Mouse (Mus musculus) layer of hippocampus, adult 2 months (tissue): Measurements from ENCODE around the gene Olfr130. TPM values are rescaled to one million over a fixed set of nuclear protein-coding genes. Genes with fewer than 3 reads are reported as not detected.

ENCODE experiments used
- DNase-seq, 2 experiments: peaks; one replicate each; pipeline ENCODE4 v3.0.0; 2022; ENCODE audit warnings: low spot score in 2 of 2
- H3K27ac ChIP-seq: fragments of 200-600 bp; 2 replicates; pipeline ENCODE4 v1.8.1; 2022
- H3K4me3 ChIP-seq: fragments of 200-600 bp; 2 replicates; pipeline ENCODE4 v1.8.1; 2022; ENCODE audit warnings: mild to moderate bottlenecking
- CTCF ChIP-seq: fragments of 200-600 bp; conservative IDR thresholded peaks from 2 replicates; pipeline ENCODE4 v1.8.1; 2022; ENCODE audit warnings: antibody characterized with exemption, mild to moderate bottlenecking, moderate library complexity
- long read RNA-seq, 2 experiments: library from polyadenylated mRNA; stranded (forward); transcript quantifications; one replicate each; pipeline ENCODE4 v2.0.0; 2021; ENCODE audit warnings: borderline mapping rate in 2 of 2
- total RNA-seq, 2 experiments: library from RNA; stranded (reverse); gene quantifications; 2 replicates each; pipeline ENCODE4 v1.2.3; 2021

The Olfr130 gene
- not detected for total RNA-seq
- long read RNA-seq, experiment 1: 0 reads
- long read RNA-seq, experiment 2: 0 reads

DNA sequence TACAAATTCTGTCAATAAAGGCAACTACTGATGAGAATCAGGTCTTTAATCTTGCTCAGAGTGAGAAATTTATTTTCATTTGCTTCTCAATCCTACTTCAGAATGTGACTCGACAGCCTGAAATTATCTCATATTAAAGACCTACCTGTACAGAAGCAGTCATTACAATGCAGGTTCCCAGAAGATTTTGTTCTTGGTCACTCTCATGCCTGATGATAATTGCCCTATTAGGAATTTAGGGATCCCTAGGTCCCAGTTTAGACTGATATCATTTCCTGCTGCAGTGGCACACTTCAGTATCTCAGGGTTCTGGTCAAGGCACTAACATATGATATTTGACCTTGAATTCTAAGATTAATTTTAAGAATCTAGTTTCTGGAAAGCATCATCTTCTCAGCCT, at the start of gene Olfr130:
Gene Olfr130, plus strand, starts transcription at position 301 of the 400 bp plus-strand sequence.
- no peak within 1 kb of the TSS for H3K4me3 ChIP-seq
- TF ChIP-seq CTCF: no peak

DNA sequence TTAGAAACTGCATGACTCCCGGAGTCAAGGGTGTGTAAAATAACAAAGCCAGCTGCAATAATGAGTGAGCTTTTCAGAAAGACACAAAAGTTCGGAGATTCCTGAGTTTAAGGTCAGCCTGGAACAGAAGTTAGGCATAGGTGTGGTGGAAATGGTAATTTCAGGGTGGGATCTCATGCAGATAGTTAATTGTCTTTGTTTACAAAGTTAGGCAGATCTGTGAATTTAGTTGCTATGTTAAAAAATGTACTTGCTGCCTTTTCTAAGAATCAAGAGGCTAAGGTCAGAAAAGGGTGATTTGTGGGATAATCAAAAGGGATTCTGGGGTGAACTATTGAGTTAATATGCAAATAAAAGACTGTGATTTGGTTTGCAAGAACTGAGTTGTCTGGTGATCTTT, 47.4 kb upstream of the Olfr130 start:
- no peak for TF ChIP-seq CTCF
- no peak overlapping the region for H3K27ac ChIP-seq
- DNase-seq: no peak
- no peak overlapping the region for H3K4me3 ChIP-seq

More for the DNA sequence above, at the start of gene Olfr130:
- no peak for DNase-seq
- H3K27ac ChIP-seq: no peak within 1 kb of the TSS

DNA sequence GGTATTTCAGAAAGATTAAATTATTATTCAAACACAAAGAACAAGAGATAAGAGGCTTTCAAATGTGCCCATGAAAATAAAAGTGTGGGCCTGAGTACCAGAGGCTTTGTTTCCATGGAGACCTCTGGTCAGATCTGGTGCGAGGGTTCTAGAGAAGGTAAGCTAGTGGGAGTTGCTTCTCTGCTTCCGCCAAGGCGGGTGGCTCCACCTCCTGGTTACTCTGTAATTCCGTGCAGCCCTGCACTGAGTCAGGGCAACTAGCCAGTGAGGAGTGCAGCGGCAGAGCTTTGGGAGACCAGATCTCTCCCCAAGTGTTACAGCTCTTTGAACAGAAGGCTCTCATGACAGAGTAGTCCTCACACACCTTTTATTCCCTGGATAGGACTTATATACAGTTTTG, 37.4 kb upstream of the Olfr130 start:
- TF ChIP-seq CTCF: no peak
- H3K27ac ChIP-seq: no peak overlapping the region
- DNase-seq: no peak
- H3K4me3 ChIP-seq: no peak overlapping the region

DNA sequence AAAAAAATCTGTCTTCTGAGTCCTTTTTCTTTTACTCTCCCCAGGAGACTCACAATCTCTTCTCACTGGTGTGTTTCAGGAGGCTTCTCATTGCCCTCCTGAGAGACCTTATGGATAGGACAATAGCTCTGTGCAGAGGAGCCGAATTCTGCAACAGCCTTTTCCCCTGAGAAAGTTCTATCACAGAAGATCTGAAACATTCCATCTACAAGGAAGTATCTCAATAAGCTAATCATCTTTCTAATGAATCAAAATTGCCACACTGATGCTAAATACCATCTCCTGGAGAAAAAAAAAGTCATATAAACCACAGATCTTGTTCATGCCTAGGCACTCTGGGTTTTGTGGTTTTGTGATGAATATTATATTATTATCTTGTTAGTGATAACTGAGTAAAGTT, 3.7 kb upstream of the Olfr130 start, which contains the start of gene Olfr129:
Gene Olfr129, minus strand, starts transcription at position 101 of the 400 bp plus-strand sequence.
- Histone ChIP-seq H3K4me3 (no peak within 1 kb of the TSS), H3K27ac (no peak within 1 kb of the TSS)
- TF ChIP-seq CTCF: no peak
- no peak for DNase-seq

DNA sequence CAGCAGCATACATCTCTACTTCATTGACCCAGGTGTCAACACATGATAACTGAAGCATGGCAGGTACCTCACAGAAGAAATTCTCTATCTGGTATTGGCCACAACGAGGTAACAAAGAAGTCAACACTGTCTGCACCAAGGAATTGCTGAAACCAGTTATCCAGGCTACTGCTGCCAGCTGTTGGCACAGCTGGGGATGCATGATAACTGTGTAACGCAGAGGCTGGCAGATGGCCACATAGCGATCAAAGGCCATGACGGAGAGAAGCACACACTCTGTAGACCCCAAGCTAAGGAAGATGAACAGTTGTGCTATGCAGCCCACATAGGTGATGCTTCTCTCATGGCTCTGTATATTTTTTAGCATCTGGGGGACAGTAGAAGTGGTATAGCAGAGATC, 18.6 kb downstream of the Olfr130 start:
- TF ChIP-seq CTCF: no peak
- DNase-seq: no peak
- no peak overlapping the region for H3K27ac ChIP-seq
- no peak overlapping the region for H3K4me3 ChIP-seq

DNA sequence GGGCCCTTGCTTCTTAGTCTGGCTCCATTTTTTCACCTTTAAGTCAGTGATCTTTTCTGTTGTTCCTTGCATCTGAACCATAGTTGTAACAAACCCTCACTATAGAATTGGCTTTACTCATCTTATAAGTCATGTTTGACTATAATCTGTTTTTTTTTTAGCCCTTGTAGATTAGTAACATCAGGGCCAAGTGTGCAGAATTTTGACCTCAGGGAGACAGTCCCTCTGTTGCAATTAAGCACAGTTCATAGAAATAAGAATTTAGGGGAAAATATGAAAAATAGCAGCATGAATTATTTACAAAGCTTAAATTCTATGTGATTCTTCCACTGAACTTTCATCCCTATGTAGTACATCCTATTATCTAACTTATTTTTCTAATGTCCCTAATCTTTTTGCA, 24.9 kb downstream of the Olfr130 start, which contains the start of gene Olfr131:
Gene Olfr131, minus strand, starts transcription at position 101 of the 400 bp plus-strand sequence.
- no peak for TF ChIP-seq CTCF
- H3K4me3 ChIP-seq: no peak within 1 kb of the TSS
- H3K27ac ChIP-seq: no peak within 1 kb of the TSS
- DNase-seq: no peak

Other genes with a start within 250 kb of the Olfr130 start
- gene Olfr125, start 231.0 kb upstream of the Olfr130 start, total RNA-seq: not detected
- gene Olfr126, start 216.4 kb upstream of the Olfr130 start, total RNA-seq: not detected
- gene Olfr127, start 163.5 kb upstream of the Olfr130 start, total RNA-seq: not detected
- not detected for gene Olfr128, start 143.4 kb upstream of the Olfr130 start, total RNA-seq
- gene Olfr761, start 110.8 kb upstream of the Olfr130 start, total RNA-seq: not detected
- gene Olfr129, start 3.8 kb upstream of the Olfr130 start, total RNA-seq: not detected
- gene Olfr131, start 24.8 kb downstream of the Olfr130 start, total RNA-seq: not detected
- gene Olfr132, start 70.6 kb downstream of the Olfr130 start, total RNA-seq: not detected
- not detected for gene Olfr133, start 81.4 kb downstream of the Olfr130 start, total RNA-seq
- not detected for gene Olfr134, start 107.5 kb downstream of the Olfr130 start, total RNA-seq
- gene Olfr135, start 140.4 kb downstream of the Olfr130 start, total RNA-seq: not detected
- not detected for gene Olfr138, start 197.1 kb downstream of the Olfr130 start, total RNA-seq
- gene Olfr137, start 243.6 kb downstream of the Olfr130 start, total RNA-seq: not detected